Mouse (Mus musculus): ENCODE results near the gene Nf2.

Nf2 gene

DNA sequence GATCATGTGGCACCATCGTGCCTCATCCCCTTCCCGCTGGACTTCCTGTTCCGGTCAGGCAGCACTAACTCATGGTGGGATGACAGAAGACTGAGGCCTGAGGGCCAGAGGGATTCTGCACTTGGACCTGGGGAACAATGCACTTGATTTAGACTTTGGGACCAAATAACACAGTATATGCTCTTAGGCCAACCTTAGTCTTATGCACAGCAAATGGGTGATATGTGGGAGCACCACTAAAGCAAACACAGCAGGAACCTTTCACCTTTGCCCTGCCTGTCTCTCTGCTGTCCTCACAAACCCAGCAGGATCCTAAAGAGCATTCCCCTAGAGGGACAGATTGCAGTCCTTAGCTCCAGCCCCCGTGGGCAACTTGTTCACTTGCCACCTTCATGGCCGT is 108.6 kb downstream of the Nf2 start:
- no peak for DNase-seq

DNA sequence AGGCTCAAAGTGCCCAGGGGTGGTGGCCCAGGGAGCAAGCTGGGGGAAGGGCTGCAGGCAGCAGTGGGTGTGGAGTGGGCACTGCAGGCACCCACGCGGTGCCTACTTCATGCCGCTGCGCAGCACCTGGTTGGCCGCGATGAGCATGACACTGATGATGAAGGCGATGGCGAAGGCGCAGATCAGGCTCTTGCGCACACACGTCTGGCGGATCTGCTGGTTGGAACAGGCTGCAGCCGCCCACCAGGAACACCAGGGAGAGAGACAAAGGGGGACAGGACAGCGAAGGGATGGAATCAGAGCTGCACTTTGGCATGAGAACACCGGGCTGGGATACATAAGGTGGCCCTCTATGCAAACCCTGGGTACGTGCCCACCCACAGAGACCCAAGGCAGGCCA is 110.6 kb downstream of the Nf2 start:
- no peak for DNase-seq

GRCm38 (mm10) chr11:4737682-4738081 is 111.7 kb downstream of the Nf2 start:
- no peak for DNase-seq

GRCm38 (mm10) chr11:4736355-4736754 is 113.0 kb downstream of the Nf2 start:
- DNase-seq, result no peak

GRCm38 (mm10) chr11:4734179-4734578 is 115.2 kb downstream of the Nf2 start:
- DNase-seq, result peak; percentile 66

- no peak for DNase-seq
Measured at GRCm38 (mm10) chr11:4731781-4732180, 117.6 kb downstream of the Nf2 start.

DNA sequence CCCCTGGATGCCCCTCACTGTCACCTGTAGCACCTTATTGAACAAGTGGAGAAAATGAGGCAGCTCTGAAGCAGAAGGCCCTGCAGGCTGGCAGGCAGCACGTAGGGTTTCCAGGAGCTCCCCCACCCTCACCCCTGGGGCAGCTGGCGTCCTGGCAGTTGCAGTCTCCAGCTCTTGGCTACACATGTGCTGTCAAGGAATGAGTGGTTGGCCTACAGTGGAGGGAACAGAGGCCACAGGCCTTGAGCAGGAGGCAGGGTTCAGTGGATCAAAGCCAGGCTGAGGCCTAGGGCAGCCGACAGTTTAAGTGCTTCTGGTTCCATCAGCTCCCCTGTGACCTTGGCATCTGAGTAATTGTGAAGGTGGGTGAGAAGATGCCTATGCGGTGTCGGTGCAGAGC is 118.4 kb downstream of the Nf2 start:
- no peak for DNase-seq

GRCm38 (mm10) chr11:4730096-4730495 is 119.2 kb downstream of the Nf2 start:
- DNase-seq, result no peak

GRCm38 (mm10) chr11:4729603-4730002 is 119.7 kb downstream of the Nf2 start:
- DNase-seq, result no peak

DNA sequence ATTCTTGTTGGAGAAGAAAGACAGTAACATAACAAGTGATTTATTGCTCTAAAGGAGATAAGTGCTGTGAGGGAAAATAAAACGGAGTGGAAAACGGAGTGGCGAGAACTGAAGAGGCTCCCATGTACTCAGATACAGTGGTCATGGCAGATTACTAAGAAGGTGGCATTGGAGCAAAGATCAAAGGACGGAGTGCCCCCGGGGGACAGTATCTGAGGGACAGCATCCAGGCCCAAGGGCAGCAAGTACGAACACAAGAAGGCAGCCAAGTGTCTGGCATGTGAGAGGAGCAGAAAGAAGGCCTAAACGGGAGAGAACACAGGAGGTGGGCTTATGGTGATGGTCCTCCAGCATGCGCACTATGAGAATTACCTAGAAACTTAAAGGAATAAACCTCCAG is 127.6 kb downstream of the Nf2 start:
- no peak for DNase-seq

GRCm38 (mm10) chr11:4720900-4721580 is 128.3 kb downstream of the Nf2 start:
- DNase-seq, result no peak

GRCm38 (mm10) chr11:4720393-4720792 is 128.9 kb downstream of the Nf2 start:
- no peak for DNase-seq

- DNase-seq, result no peak
Measured at GRCm38 (mm10) chr11:4719961-4720360, 129.4 kb downstream of the Nf2 start.

- no peak for DNase-seq
Measured at GRCm38 (mm10) chr11:4718548-4718947, 130.8 kb downstream of the Nf2 start.

DNA sequence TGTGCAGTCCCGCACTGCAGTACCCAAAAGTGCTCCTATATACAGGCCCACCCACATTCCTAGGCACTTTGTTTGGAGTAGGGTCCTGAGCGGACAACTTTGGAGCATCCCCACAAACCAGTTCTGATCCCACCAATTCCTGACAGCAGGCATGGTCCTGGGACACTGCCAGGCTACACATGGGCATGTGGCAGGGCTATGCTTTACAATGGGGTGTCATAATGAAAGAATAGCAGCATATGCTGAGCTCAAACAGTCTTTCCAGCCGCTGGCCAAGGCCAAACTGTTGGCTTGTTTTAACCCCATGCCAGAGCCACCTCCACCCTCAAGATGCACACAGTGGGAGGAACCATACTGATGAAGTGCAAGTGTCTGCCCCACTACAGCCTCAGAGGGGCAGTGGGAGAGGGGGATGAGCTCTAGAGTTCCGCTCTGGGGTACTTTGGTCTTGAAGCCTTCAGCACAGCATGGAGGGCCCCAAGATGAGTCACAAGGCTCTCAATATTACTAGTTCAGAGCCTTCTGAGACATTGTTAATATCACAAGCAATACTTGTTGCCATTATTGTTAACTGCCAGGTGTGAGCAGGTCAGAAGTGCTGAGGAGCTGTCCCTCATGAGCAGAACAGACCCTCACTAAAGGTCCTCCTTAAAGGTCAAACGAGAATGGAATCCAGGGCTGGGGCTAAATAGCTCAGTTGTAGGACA is 132.7 kb downstream of the Nf2 start:
- no peak for DNase-seq

All from embryo, embryonic 11 days (tissue).